Mouse (Mus musculus) CD4-positive, CD25-positive, alpha-beta regulatory T cell, adult 4 months (primary cell): ENCODE measurements around the gene Tmem38b. TPM values are rescaled to one million over a fixed set of nuclear protein-coding genes. Genes with fewer than 3 reads are reported as not detected.

Experiments used
- ATAC-seq: one replicate; pipeline ENCODE4 v1.8.0; 2017
- polyA plus RNA-seq, 2 experiments: library from polyadenylated mRNA; unstranded; fragments of 100-300 nt; shearing (Covaris generic); gene quantifications; one replicate each; pipeline ENCODE4 v1.2.1; 2017

The Tmem38b gene
- polyA plus RNA-seq, 2 experiments from 2014 or later: 15.0 to 17.3 TPM

DNA sequence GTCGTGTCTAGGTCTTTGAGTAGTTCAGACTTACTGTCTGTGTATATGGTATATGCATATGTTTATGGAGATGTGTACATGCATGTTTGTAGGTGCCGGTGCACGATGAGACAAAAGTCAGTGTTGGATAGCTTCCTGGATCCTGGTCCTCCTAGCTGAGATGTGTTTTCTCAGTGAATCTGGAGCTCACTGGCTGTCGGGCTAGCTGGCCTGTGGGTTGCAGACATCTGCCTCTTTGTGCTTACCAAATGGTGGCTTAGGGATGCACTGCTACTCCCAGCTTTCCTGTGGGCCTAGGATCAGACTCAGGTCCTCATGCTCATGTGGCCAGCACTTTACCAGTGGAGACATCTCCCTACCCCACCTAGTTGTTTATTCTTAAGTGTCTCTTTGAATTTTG lies 4.2 kb downstream of the Tmem38b start:
- no peak for ATAC-seq

DNA sequence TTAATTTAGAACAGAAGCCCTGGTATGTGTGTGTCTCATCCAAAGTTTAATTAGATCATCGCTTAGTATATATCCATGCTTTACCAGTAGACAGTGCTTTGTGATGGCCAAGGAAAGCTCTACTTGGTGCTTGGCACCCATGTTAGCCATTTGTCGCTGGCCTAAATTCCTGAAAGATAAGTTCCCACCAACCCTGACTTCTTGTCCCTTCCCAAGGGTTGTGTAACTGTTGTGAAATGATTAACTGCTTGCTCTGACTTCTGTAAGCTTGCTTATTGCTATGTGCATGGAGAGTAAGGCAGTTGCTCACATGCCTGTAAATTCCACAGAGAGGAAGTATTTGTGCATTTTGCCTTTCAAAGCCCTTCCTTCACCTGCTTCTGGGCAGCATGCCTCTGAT lies 4.7 kb downstream of the Tmem38b start:
- no peak for ATAC-seq

DNA sequence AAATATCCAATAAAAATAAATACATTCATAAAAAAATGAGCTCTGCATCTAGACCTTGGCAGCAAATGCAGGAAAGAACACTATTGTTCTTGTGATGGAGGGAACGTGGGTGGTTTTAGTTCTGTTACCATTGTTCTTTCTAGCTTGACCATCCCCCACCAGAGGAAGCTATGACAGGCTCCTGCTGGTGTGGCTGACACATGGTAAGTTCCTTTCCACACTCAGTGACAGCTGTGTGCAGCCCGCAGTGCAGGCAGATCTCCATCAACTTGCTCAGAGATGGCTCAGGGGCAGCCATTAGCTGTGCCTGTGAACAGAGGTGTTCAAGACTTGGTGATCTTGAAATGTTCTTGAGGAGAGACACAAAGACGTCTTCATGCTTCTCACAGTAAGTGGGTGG lies 6.5 kb downstream of the Tmem38b start:
- peak; percentile 86 for ATAC-seq

DNA sequence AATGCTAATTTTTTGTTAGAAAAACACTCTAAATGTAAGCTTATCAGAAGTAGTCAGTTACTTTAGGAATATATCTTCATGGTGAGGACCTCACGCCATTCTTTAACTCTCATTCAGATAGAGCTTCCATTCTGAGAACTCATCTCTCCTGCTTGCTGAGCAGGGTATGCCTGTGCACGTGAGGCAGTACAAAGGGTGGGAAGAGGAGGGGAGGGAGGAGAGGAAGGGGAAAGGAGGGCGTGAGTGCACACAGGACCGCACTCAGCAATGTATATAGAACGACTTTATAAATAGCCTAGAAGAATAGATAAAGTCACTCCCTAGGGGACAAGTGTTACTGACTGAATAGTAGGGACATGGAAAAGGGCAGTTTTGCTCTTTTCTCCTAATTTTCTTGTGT lies 11.1 kb downstream of the Tmem38b start:
- no peak for ATAC-seq

DNA sequence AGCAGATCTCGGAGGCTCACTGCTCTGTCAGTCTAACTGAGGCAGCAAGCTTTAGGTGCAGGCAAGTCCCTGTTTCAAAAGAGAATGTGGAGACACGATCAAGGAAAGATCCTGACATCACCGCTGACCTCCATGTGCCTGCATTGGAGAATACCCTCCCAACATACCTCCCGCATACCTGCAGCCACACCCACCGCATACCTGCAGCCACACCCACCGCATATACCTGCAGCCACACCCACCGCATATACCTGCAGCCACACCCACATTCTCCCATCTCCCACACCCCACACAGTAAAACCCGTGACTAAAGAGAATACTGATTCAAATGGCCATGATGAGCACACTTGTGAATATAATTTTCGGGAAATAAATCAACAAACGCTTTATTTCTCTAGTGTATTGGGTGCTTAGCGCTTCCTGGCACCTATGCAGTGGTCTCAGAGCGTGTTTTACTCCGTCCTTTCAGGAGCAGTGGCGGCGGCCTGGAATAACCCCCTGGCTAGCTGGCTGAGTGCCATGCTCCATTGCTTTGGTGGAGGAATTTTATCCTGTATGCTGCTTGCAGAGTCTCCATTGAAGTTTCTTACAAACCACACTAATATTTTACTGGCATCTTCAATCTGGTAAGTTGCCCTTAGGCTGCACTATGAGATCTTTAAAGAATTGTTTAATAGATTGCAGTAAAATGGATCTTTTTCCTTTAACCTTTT lies 14.5 kb downstream of the Tmem38b start:
- no peak for ATAC-seq

DNA sequence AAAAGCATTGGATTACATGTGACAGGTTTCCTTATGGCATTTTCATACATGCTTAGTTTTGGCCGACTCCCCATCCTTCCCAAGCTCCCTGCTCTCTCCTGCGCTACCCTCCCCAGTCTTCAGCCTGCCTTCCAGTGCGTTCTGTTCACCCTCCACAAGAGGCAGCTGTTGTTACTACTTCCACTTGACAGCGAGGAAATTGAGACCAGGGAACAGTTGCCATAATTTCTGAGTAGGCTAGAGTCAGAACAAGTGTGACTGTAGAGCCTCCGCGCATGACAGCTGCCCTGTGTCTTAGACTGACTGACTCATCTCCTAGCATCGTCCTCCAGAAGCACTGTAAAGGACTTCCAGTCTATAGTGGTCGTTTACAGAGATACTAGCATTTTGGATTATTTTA lies 17.7 kb downstream of the Tmem38b start:
- no peak for ATAC-seq

DNA sequence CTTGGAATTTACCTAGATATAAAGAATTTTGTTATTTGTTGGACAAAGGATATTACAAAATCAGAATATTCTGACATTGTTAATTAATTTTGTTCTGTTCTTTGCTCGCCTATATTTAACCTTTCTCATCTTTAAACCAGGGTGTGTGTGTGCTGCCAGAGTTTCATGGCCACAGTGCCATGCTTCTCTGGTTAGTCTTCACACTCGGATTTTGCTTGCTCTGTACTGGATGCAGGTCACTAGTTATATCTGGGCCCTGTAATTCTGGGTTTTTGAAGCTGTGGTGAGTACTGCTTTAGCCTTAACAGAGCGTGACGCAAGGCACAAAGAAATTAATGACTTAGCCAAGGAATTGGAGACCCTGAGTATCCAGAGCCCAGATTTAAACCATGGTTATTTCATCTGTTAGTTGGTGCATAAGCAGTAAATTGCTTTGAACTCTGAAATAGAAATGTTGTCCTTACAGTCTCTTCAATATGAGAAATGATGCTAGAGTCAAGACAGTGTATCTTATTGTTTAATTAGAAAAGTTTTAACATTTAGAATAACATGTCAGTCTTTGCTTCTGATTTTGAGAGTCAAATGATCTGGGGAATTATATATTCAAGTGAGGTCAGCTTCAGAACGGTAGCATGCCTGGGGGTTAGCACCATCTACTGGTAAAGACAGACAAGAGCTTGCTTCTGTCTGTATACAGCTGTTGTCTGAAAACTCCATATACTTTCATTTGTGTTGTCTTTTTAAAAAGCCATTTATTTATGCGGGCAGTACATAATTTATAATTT lies 19.2 kb downstream of the Tmem38b start:
- ATAC-seq: peak; percentile 94

DNA sequence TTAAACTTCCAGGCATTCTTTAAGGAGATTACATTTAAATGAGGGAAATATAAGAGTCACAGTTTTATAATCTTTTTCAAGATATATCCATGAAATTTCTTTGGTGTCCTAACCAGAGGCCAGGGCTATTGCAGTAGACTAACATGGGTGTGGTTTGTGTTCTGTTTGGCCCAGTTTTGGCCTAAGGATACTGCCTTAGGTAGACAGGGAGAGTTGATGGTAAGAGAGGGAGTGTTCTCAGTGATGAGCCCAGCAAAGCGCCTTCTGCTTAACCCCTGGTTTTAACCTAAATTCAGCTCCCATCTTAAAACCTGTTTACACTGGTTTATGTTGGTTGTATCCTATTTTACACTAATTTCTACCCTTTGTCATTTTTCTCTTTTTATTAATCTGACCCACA lies 19.8 kb downstream of the Tmem38b start:
- ATAC-seq: no peak

DNA sequence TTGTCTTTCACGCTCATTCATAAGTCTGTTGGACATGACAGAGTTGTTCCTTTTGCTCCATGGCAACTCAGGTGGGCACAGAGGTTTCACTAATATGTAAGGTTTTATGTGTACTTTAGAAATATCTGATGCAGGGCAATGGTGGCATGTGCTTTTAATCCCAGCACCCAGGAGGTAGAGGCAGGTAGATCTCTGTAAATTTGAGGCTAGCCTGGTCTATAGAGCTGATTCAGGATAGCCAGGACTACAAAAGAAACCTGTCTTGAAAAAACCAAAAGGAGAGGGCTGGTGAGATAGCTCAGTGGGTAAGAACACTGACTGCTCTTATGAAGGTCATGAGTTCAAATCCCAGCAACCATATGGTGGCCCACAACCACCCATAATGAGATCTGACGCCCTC lies 20.5 kb downstream of the Tmem38b start:
- ATAC-seq: no peak

DNA sequence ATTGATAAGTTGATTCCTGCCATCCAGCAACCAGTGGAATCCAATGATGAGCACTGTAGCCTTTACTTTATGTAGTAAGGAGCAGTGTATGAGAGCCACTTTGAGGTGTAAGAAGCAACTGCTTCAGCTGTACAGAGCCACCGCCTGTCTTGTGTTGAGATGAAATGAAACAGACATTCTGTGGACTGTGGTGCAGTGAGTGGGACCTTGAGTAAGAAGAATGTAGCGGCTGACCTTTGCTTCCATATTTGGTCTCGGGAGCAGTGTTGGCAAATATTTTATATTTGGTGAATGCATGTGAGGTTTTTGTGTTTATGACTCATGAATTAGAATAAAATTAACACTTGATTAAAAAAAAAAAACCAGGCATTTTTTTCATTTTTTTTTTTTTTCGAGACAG lies 21.7 kb downstream of the Tmem38b start:
- ATAC-seq: no peak

DNA sequence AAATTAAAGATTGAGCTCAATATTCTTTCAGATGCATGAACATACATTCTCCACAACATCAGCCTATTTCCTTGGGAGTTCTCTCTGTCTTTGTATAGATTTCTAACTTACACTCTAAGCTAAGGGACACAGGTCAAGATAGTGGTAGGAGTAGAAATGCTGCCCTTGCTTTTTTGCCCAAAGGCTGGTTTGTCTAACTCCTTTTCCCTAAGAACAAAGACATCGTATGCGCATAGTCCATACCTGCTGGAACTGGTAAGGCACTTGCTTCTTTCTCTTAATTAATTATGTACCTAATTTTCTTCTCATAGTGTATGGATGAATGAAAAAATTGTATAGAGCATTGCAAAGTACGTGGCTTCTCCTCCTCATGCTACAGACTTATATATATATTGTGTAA lies 22.5 kb downstream of the Tmem38b start:
- ATAC-seq: no peak

DNA sequence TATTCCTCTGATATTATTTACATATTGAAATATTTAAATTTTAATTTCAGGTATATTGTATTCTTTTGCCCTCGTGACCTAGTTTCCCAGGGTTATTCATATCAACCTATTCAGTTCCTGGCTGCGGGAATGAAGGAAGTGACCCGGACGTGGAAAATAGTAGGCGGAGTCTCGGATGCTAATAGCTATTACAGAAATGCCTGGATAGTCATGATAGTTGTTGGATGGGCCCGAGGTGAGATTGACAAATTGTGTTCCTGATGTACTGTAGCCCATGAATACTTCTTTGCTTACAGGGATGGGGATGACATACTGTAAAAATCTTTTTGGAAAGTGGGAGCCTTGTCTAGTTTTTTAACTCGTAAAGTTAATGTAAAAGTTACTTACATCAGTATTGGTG lies 23.0 kb downstream of the Tmem38b start:
- no peak for ATAC-seq

DNA sequence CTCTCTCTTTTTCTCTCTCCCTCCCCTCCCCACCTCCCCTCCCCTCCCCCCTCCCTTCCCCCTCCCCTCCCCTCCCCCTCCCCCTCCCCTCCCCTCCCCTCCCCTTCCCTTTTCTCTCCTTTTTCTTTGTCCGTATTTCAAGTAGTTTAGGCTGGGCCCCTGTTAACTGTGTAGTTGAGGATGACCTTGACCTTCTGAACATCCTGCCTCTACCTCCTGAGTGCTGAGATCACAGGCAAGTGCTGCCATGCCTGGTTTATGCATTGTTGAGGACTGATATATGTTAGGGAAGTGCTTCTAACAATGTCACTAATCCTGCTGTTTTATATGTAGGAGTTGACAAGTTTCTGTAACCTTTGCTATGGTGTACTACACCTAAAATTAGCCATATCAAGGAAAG lies 24.0 kb downstream of the Tmem38b start:
- ATAC-seq: no peak

DNA sequence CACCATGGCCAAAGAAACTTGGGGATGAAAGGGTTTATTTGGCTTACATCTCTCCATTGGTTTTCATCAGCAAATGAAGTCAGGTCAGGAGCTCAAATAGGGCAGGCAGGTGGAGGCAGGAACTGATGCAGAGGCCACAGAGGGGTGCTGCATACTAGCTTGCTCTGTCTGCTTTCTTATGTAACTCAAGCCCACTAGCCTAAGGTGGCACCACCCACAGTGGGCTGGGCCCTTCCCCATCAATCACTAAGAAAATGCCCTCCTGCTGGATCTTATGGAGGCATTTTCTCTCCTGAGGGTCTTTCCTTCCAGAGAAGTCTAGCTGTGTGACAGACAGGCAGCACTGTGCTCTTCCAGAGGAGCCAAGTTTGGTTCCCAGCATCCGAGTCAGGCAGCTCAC lies 27.5 kb downstream of the Tmem38b start:
- no peak for ATAC-seq

DNA sequence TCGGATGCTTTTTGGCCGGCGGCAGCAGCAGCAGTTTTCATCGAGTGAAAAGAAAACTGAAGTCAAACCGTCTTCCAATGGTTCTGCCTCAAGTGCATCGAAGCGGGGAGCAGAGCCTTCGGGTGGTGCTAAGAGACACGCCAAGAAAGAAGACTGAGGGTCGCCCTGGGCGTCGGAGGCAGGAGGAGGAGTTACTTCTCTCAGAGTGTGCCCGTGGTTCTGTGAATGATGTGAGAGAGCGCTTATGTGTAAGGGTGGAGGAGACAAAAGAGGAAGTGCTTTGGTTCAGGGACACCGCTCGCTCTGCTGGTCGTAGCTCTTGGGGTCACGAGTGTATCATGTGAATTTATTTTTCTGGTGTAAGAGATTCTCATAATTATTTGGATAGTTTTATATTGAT lies 34.1 kb downstream of the Tmem38b start:
- no peak for ATAC-seq

DNA sequence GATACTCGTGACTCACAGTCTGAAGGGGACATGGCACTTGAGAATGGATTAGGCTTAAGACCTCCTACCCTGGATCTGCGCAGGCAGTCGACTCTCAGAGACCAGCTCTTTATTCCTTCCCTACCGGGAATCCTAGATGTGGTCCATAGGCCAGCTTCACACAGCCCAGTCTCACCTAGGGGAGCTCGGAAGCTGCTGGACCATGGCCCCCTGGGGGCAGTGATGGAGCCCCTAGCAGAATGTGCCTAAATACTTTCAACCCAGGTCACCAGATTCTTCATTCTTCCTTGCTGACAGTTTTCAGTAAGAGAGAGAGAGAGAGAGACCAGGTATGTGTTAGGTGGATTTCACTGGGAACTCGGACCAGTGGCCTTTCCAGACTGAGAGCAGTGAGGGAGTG lies 36.3 kb downstream of the Tmem38b start:
- ATAC-seq: no peak

DNA sequence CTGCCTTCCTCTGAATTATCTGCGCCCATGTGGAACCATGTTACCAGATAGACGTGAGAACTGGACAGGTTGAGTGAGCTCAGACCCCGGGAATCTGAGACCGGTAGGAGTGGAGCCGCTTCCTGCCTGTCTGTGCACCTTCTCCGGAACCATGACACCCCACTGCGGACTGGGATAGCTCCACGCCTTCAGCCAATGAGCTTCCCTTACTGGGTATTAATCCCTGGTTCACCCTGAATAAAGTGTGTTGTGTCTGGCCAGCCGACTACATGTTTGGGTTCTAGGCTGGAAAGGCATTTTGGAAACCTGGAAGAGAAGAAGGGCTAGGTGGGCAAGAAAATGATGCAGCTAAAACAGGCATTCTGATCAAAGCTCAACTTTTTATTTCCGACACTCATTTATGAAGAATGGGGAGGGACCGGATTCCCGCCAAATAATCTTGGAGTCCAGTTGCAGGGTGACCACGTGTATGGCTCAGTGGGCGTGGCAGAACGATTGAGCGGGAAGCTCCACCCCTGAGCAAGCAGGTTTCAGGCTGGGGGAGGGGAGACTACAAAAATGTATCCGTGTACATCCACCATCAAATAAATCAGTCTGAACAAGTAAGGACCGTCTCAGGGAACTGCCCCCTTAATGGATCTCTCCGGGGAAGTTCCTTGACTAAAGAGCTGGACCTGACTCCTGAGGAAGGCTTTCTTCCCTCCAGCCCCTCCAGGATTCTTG lies 38.4 kb downstream of the Tmem38b start:
- no peak for ATAC-seq

DNA sequence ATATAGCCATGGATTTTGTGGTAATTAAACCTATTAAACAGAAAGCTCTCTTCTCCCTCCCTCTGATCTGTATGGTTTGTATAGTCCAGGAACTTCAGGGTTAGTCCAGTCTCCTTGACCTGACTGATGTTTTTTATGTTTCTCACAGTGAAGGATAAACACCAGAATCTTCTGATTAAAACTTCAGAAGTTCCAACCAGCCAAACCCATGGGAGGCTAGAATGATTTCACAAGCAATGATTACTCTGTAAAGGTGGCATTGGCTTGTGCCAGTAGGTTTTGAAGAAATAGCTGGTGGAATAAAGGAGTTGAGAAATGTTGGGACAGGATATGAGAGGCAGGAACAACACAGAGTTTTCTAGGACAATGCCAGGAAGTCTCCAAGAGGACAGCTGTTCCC lies 40.6 kb downstream of the Tmem38b start:
- ATAC-seq: no peak

DNA sequence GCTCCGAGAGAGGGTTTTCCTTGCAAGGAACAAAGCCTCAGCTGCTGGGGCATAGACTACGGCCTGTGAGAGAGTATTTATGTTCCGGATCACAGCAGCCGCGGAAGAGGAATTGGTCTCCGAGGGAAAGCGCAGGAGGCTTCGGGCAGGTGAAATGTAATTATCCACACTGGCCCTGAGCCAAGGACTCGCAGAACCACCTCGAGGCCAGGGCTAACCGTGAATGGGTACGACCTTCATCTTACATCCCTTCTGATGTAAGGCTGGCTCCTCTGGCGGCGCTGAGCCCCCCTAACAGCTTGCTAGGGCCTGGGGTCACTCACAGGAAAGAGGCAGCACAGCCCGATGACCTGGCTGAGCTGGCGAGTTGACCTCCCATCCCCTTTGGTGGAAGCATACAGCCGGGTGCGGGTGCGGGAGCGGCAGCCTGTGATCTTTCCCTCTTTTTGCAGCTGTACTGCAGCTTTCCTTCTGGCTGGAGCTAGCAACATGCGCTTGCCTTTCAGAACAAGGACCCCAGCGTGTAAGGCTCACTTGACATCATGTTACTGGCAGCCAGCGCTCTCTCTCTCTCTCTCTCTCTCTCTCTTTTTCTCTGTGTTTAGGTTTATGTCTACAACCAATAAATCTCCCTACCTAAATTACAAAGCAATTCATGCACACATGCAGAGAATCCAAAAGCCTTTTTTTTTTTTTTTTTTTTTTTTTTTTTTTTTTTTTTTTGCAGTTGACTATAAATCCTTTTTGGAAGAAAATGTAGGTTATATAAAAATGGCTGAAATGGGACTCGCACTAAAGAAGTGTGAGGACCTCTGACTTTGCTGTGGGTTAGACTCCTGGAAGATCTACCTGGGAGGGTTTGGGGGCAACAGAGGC lies 52.9 kb downstream of the Tmem38b start:
- no peak for ATAC-seq

DNA sequence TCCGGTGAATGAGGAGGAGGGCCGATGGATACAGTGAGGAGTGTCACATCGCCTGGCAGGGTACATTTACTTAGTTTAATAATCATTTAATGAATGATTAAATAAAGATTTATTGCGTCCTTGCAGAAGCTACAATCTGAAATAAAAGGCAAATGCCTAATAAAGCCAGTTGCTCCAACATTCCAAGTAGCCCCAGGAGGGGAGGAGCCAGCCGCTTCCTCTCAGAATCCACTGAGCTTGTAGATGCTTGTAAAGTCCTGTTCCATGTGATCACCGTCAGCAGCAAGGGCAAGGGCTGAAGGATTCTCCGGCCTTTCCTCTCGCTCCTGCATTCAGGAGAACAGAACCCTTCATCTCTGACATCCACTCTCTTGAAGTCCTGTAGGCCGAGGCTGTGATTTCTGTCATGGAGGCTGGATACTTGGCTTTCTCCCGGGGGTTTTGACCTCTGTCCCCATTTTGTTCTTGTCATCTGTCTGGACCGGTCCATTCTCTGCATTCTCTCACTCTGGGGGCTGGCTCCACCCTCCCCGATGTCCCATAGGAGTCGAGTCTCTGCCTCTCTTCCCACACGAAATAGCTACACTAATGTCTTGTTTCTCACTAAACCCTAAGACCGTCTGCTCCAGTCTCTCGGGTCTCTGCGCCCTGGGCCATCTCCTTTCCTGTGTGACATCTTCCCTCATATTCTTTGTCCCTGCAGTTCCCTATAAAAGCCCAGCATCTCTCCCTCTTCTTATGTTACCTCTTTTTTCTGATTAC lies 57.3 kb downstream of the Tmem38b start:
- ATAC-seq: no peak

DNA sequence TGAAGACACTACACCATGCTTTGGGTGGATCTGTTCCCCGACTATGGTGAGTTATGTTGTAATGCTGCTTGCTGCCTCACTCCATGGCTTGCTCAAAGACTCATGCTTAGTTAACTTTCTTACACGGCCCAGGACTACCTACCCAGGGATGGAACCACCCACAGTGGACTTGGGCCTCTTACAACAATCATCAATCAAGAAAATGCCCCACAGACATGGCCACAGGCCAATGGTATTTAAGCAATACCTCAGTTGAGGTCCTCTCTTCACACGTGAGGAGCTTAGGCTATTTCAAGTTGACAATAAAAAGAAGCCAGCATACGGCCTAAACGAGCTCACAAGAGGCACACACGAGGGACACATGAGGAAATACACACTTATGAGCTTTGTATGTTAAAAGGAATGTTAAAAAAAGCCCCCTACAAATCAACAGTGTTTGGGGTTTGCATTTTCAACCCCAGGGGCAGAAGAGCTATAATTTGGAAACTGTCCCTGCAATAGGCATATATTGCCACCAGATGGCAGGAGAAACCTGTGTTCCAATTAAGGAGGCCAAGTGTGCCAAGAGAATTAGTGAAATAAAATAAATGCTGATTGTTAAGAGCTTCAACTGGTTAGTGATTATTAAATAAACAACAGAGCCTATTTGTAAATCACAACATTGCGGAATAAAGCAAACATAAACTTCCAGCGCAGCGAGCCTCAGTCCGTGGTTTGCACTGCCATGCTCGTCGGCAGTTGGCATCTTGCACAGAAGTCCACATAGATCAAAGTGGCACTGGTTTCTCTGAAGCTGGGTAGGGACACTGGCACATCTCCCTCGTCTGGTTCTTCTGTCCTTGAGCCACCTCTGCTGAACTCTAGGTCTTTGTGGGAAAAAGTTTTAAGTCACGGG lies 58.8 kb downstream of the Tmem38b start:
- ATAC-seq: peak; percentile 64
